Mouse (Mus musculus): ENCODE measurements around the gene Spata31d1d. TPM values are rescaled to one million over a fixed set of nuclear protein-coding genes. Genes with fewer than 3 reads are reported as not detected.
"Not testable (repeated sequence)": the region's sequence is repeated elsewhere in the genome, so short reads cannot be mapped to it uniquely, and the experiment has no call there.

Gene Spata31d1d
- polyA plus RNA-seq, 1 experiment, result not detected

- peaks cover 7% of the 10 kb centered on the region for H3K4me1 ChIP-seq (ENCODE audit: control insufficient read depth, insufficient read depth, low read length)
- no peak for TF ChIP-seq POLR2A (IDR thresholded peaks at IDR 0.05; ENCODE audit: borderline replicate concordance, low read depth, low read length)
- no peak for TF ChIP-seq CTCF (IDR thresholded peaks at IDR 0.05; ENCODE audit: low read depth, low read length)
- H3K4me3 ChIP-seq (ENCODE audit: insufficient read depth, low read length), result no peak overlapping the region
- no peak overlapping the region for H3K27ac ChIP-seq (ENCODE audit: insufficient read depth, low read depth, low read length)
These were observed 6.9 kb upstream of the Spata31d1d start for GRCm38 (mm10) chr13:59738455-59738854.

DNA sequence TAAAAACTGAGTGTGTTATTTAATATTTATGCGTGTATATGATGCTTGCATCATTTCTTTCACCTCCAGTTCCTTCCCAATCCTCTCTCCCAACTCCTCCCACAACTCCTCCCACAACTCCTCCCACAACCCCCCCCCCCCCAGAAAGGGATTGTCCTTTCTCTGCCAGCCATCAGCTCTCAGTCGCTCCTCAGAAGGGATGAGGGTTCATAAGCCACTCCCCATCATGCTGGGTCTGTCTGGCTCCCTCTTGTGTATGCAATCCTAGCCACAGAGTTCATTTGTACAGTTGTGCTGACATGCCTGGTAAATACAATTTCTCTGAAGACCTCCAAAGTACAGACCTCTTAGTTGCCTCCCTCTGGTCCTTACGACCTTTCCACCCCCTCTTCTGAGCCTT, 3.6 kb upstream of the Spata31d1d start:
- no peak overlapping the region for H3K27ac ChIP-seq (ENCODE audit: insufficient read depth, low read depth, low read length)
- no peak overlapping the region for H3K4me3 ChIP-seq (ENCODE audit: insufficient read depth, low read length)
- TF ChIP-seq POLR2A (IDR thresholded peaks at IDR 0.05; ENCODE audit: borderline replicate concordance, low read depth, low read length) (no peak), CTCF (IDR thresholded peaks at IDR 0.05; ENCODE audit: low read depth, low read length) (no peak)
- peaks cover 5% of the 10 kb centered on the region; the same call in 1 of the 2 replicates for H3K4me1 ChIP-seq (ENCODE audit: control insufficient read depth, insufficient read depth, low read length)

- H3K4me3 ChIP-seq (ENCODE audit: insufficient read depth, low read length), result not testable (repeated sequence)
These were observed 2.8 kb upstream of the Spata31d1d start for GRCm38 (mm10) chr13:59734347-59734746.

DNA sequence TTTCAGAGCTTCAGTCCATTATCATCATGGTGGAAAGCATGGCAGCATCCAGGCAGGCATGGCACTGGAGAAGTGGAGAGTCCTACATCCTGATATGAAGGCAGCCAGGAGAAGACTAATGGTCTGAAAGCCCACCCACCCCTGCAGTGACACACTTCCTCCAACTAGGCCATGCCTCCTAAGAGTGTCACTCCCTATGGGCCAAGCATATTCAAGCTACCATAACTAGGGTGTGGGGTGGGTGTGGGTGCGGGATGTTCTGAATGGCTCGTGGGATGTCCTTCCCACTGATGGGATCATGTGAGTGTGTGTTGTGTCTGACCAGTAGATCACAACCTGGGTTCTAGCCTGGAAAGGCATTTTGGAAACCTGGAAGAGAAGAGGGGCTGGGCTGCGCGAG, 2.4 kb upstream of the Spata31d1d start:
- TF ChIP-seq POLR2A (IDR thresholded peaks at IDR 0.05; ENCODE audit: borderline replicate concordance, low read depth, low read length) (no peak), CTCF (IDR thresholded peaks at IDR 0.05; ENCODE audit: low read depth, low read length) (no peak)
- no peak overlapping the region for H3K4me3 ChIP-seq (ENCODE audit: insufficient read depth, low read length)
- H3K27ac ChIP-seq (ENCODE audit: insufficient read depth, low read depth, low read length), result no peak overlapping the region
- peaks cover 5% of the 10 kb centered on the region; the same call in 1 of the 2 replicates for H3K4me1 ChIP-seq (ENCODE audit: control insufficient read depth, insufficient read depth, low read length)

More at GRCm38 (mm10) chr13:59734347-59734746, 2.8 kb upstream of the Spata31d1d start:
- H3K27ac ChIP-seq (ENCODE audit: insufficient read depth, low read depth, low read length); H3K4me1 ChIP-seq (ENCODE audit: control insufficient read depth, insufficient read depth, low read length): not testable (repeated sequence)

DNA sequence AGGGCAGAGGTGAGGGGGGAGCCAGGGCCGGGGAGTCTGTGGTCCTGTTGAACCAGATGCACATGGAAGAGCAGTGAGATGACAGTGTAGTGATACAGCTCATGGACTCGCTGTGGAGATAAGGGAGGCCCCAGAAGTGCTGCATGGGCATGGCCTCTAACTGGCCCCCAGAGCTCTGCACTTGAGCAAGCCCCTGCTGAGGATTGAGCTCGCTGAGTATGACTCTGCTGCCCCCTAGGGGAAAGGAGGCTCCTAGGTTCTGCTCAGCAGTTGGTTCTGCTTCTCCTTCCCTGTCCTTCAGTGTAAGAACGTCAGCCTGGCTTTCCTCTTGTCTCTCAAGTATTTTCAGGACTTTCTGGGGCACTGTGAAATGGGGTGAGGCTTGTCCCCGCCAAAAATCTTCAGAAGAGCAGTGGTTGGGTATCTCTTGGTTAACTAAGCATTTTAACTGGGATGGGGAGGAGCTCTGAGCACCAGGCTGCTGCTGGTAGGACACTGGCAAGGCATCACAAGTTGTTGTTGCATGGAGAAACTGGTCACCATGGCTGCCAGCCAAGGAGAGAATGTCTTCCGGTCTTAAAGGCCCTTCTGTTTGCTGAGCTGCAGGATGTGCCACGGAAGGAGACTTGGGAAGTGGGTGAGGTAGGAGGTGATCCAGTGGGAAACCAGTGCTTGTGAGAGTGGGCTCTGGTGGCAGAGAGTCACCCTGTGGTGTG, 3.0 kb downstream of the Spata31d1d start:
- Histone ChIP-seq H3K4me3 (ENCODE audit: insufficient read depth, low read length) (no peak overlapping the region), H3K27ac (ENCODE audit: insufficient read depth, low read depth, low read length) (no peak overlapping the region), H3K4me1 (ENCODE audit: control insufficient read depth, insufficient read depth, low read length) (0 out of 2 replicates have a peak, but pooled peaks cover 3% of the 10 kb centered on the region)
- no peak for TF ChIP-seq POLR2A (IDR thresholded peaks at IDR 0.05; ENCODE audit: borderline replicate concordance, low read depth, low read length)
- peak; percentile 92 for TF ChIP-seq CTCF (IDR thresholded peaks at IDR 0.05; ENCODE audit: low read depth, low read length)

GRCm38 (mm10) chr13:59726139-59726867, 5.2 kb downstream of the Spata31d1d start:
- H3K4me3 ChIP-seq (ENCODE audit: insufficient read depth, low read length), result no peak overlapping the region
- TF ChIP-seq POLR2A (IDR thresholded peaks at IDR 0.05; ENCODE audit: borderline replicate concordance, low read depth, low read length) (no peak), CTCF (IDR thresholded peaks at IDR 0.05; ENCODE audit: low read depth, low read length) (no peak)
- 0 out of 2 replicates have a peak, but pooled peaks cover 3% of the 10 kb centered on the region for H3K4me1 ChIP-seq (ENCODE audit: control insufficient read depth, insufficient read depth, low read length)
- H3K27ac ChIP-seq (ENCODE audit: insufficient read depth, low read depth, low read length), result no peak overlapping the region

DNA sequence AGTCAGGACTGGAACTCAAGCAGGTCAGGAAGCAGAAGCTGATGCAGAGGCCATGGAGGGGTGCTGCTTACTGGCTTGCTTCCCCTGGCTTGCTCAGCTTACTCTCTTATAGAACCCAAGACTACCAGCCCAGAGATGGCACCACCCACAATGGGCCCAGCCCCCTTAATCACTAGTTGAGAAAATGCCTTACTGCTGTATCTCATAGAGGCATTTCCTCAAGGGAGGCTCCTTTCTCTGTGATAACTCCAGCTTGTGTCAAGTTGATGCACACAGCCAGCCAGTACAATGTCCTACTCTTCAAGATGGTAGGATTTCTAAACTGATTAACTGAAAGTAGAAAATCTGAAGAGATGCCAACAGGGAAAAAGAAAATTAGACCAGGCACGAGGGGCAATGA, 9.5 kb downstream of the Spata31d1d start:
- not testable (repeated sequence) for H3K4me3 ChIP-seq (ENCODE audit: insufficient read depth, low read length); H3K27ac ChIP-seq (ENCODE audit: insufficient read depth, low read depth, low read length); H3K4me1 ChIP-seq (ENCODE audit: control insufficient read depth, insufficient read depth, low read length)

DNA sequence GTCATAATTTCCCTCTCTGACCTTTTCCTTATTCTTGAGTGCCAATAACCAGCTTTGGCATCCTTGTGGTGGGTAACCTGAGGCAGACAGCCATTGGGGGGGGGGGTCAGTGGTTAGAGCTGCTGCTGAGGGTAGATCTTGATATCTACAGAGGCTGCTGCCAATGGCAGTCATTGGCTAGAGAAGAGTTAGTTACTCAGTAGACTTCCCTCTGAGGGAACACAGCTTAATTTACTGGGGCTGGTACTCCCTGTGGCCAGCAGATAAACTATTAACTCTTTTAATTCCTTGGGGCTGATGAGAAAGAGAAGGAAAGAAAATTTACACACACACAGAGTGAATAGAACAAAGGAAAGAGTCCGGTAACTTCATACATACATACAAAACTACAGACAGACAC, 12.1 kb downstream of the Spata31d1d start:
- no peak overlapping the region for H3K4me3 ChIP-seq (ENCODE audit: insufficient read depth, low read length)
- no peak overlapping the region for H3K27ac ChIP-seq (ENCODE audit: insufficient read depth, low read depth, low read length)
- TF ChIP-seq CTCF (IDR thresholded peaks at IDR 0.05; ENCODE audit: low read depth, low read length) (no peak), POLR2A (IDR thresholded peaks at IDR 0.05; ENCODE audit: borderline replicate concordance, low read depth, low read length) (no peak)
- H3K4me1 ChIP-seq (ENCODE audit: control insufficient read depth, insufficient read depth, low read length), result no peaks in the 10 kb centered on the region

- not testable (repeated sequence) for H3K4me3 ChIP-seq (ENCODE audit: insufficient read depth, low read length); H3K27ac ChIP-seq (ENCODE audit: insufficient read depth, low read depth, low read length); H3K4me1 ChIP-seq (ENCODE audit: control insufficient read depth, insufficient read depth, low read length)
These were observed 12.6 kb downstream of the Spata31d1d start for GRCm38 (mm10) chr13:59718857-59719440.

DNA sequence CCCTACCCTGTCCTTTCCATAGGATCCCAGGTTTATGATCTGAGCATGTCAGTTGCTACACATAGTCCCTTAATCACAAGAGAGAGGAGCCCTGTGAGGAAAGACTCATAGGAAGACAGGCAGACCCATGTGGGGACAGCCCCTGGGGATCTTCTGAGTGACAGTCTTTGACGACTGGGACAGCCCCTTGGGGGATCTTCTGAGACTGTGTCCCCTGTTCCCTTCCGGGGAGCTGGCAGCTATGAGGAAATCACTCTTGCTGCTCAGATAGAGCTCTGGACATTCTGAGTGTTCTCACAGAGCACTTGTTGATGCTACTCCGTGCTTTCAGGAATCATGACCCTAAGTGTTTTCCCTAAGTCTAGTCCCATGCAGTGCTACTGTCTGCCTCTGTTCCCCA, 17.8 kb downstream of the Spata31d1d start:
- Histone ChIP-seq H3K27ac (ENCODE audit: insufficient read depth, low read depth, low read length) (no peak overlapping the region), H3K4me3 (ENCODE audit: insufficient read depth, low read length) (no peak overlapping the region), H3K4me1 (ENCODE audit: control insufficient read depth, insufficient read depth, low read length) (no peaks in the 10 kb centered on the region)
- no peak for TF ChIP-seq POLR2A (IDR thresholded peaks at IDR 0.05; ENCODE audit: borderline replicate concordance, low read depth, low read length)
- no peak for TF ChIP-seq CTCF (IDR thresholded peaks at IDR 0.05; ENCODE audit: low read depth, low read length)

- not testable (repeated sequence) for H3K4me3 ChIP-seq (ENCODE audit: insufficient read depth, low read length); H3K4me1 ChIP-seq (ENCODE audit: control insufficient read depth, insufficient read depth, low read length)
These were observed 19.6 kb downstream of the Spata31d1d start, which contains the start of gene Spata31d1b for GRCm38 (mm10) chr13:59711984-59712383. TSS of gene Spata31d1b (plus strand) at chr13:59712284.

More at GRCm38 (mm10) chr13:59711984-59712383, 19.6 kb downstream of the Spata31d1d start, which contains the start of gene Spata31d1b:
- H3K27ac ChIP-seq (ENCODE audit: insufficient read depth, low read depth, low read length), result not testable (repeated sequence)

Measured in bone marrow macrophage, adult 2 months (primary cell).